Mouse (Mus musculus) CD8-positive naive resting alpha-beta T cell, adult 2 months (primary cell): ENCODE data around the gene Sgms1.
A peak's percentile ranks its signal among the peaks of the same experiment; 100 is the strongest.

Experiments
- DNase-seq, 2 experiments: peaks; one replicate each; pipeline ENCODE4 v3.0.0; 2022; ENCODE audit warnings: low read depth in 2 of 2, low spot score in 2 of 2

Gene Sgms1

GRCm38 (mm10) chr19:32272475-32273260, 116.8 kb downstream of the Sgms1 start:
- DNase-seq: no peak

GRCm38 (mm10) chr19:32271455-32272200, 117.9 kb downstream of the Sgms1 start:
- no peak for DNase-seq

- DNase-seq: no peak
These were observed 119.7 kb downstream of the Sgms1 start for GRCm38 (mm10) chr19:32269844-32270176.

GRCm38 (mm10) chr19:32269141-32269843, 120.2 kb downstream of the Sgms1 start:
- no peak for DNase-seq

GRCm38 (mm10) chr19:32268562-32268961, 121.0 kb downstream of the Sgms1 start:
- no peak for DNase-seq

GRCm38 (mm10) chr19:32266385-32267252, 122.9 kb downstream of the Sgms1 start:
- DNase-seq: peak in 1 of 2 experiments; percentile 50

- no peak for DNase-seq
These were observed 125.8 kb downstream of the Sgms1 start for GRCm38 (mm10) chr19:32263753-32264152.

- no peak for DNase-seq
These were observed 126.5 kb downstream of the Sgms1 start for GRCm38 (mm10) chr19:32262805-32263572.

- no peak for DNase-seq
These were observed 128.4 kb downstream of the Sgms1 start for GRCm38 (mm10) chr19:32260869-32261688.

GRCm38 (mm10) chr19:32259830-32260229, 129.7 kb downstream of the Sgms1 start:
- DNase-seq: no peak

- no peak for DNase-seq
These were observed 130.5 kb downstream of the Sgms1 start for GRCm38 (mm10) chr19:32259048-32259447.

GRCm38 (mm10) chr19:32258146-32258545, 131.4 kb downstream of the Sgms1 start:
- no peak for DNase-seq

GRCm38 (mm10) chr19:32257616-32258015, 131.9 kb downstream of the Sgms1 start:
- DNase-seq: no peak

GRCm38 (mm10) chr19:32256706-32257415, 132.7 kb downstream of the Sgms1 start:
- DNase-seq: no peak

- DNase-seq: no peak
These were observed 133.9 kb downstream of the Sgms1 start for GRCm38 (mm10) chr19:32255429-32256185.

GRCm38 (mm10) chr19:32254739-32255344, 134.7 kb downstream of the Sgms1 start:
- no peak for DNase-seq

GRCm38 (mm10) chr19:32254204-32254603, 135.3 kb downstream of the Sgms1 start:
- no peak for DNase-seq

- no peak for DNase-seq
These were observed 136.5 kb downstream of the Sgms1 start for GRCm38 (mm10) chr19:32252987-32253386.
